Mouse (Mus musculus): ENCODE results near the gene Uba1. TPM values are rescaled to one million over a fixed set of nuclear protein-coding genes. Genes with fewer than 3 reads are reported as not detected.

Uba1 gene
- polyA plus RNA-seq (2016; fragmentation: Nextera tagmentation; extraction: Ambion mirVana) = 261 and 308 TPM in 2 replicates

- 12% methylated on average over 27 of the region's 27 CpGs for WGBS
Measured at GRCm38 (mm10) chrX:20658026-20658652, at the start of gene Uba1. Gene Uba1, plus strand, starts transcription at chrX:20658326.

DNA sequence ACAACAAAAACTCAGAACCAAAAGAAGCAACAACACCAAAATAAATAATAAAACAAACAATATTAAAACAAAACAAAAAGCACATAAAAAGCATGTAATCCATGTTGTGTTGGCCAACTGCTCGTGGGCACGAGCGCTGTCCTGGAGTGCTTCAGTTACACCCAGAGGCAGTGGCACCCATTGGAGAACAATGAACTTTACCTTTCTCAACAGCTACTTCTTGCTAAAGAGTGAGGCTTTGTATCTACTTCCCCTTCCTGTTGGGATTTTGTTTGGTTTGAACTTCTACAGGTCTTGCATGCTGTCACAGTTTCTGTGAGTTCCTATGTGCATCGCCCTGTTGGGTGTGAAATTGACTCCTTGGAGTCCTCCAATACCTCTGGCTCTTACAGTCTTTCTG lies 49.6 kb upstream of the Uba1 start:
- no peaks in the 10 kb centered on the region for H3K36me3 ChIP-seq
- DNase-seq (ENCODE audit: low spot score) = no peak
- H3K27ac ChIP-seq (replicated peaks) = no peak overlapping the region
- H3K4me3 ChIP-seq = no peak overlapping the region
- no peaks in the 10 kb centered on the region for H3K9me3 ChIP-seq (replicated peaks)
- WGBS = 86% methylated on average over 4 of the region's 4 CpGs
- no peaks in the 10 kb centered on the region for H3K27me3 ChIP-seq (ENCODE audit: low read depth, poor library complexity, severe bottlenecking)
- H3K4me1 ChIP-seq = no peaks in the 10 kb centered on the region

More at GRCm38 (mm10) chrX:20658026-20658652, at the start of gene Uba1:
- H3K9me3 ChIP-seq (replicated peaks) = no peaks in the 10 kb centered on the region; the same call in 1 of the 2 replicates
- H3K27ac ChIP-seq (replicated peaks) = peak within 1 kb of the TSS; percentile 73
- H3K4me1 ChIP-seq = peaks cover 6% of the 10 kb centered on the region
- DNase-seq (ENCODE audit: low spot score) = peak; percentile 84
- H3K27me3 ChIP-seq (ENCODE audit: low read depth, poor library complexity, severe bottlenecking) = no peaks in the 10 kb centered on the region
- no peaks in the 10 kb centered on the region for H3K36me3 ChIP-seq
- H3K4me3 ChIP-seq = peak within 1 kb of the TSS; percentile 60

GRCm38 (mm10) chrX:20616861-20617175 lies 41.3 kb upstream of the Uba1 start:
- peak overlapping the region; percentile 71 for H3K4me3 ChIP-seq
- 0 out of 2 replicates have a peak, but pooled peaks cover 3% of the 10 kb centered on the region for H3K9me3 ChIP-seq (replicated peaks)
- peak overlapping the region; percentile 95 for H3K27ac ChIP-seq (replicated peaks)
- DNase-seq (ENCODE audit: low spot score) = no peak
- no peaks in the 10 kb centered on the region for H3K27me3 ChIP-seq (ENCODE audit: low read depth, poor library complexity, severe bottlenecking)
- 14% methylated on average over 17 of the region's 17 CpGs for WGBS
- H3K4me1 ChIP-seq = peaks cover 17% of the 10 kb centered on the region
- H3K36me3 ChIP-seq = peaks cover 35% of the 10 kb centered on the region

DNA sequence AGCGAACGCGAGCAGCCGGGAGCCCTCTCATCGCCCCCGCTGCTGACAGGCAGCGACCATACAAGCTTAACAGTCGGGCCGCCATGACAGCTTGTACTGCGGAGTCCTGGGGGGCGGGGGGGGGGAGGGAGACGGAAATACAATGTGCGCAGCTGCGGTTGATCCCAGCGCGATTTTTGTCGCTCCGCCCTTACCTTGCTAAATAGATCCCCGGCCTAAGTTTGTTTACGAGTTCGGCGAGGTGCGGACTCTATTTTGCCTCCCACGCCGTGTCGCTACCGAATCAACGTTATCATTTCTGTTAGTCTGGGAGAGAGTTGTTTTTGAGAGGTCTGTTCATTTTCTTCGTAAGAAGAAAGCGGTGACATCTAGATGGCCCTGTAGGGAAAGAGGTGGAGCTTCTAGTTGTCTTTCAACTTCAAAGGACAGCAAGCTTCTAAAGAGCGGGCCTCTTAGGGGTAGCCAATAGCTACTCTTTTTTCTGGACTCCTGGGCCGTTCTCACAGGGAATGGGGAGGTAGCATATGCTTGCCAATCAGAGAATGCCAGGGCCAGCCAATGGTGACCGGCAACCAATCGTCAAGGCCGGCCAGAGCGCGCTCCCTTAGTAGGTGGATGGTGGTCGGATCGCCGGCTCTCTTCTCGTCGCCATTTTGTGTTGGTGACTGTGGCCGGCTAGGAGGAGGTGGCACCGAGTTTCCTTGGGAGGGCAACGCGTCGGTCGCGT lies 40.8 kb upstream of the Uba1 start, which contains the start of the genes Rbm10 and Ndufb11:
TSS of gene Rbm10 (plus strand) at position 328 of the 727 bp plus-strand sequence.
TSS of gene Ndufb11 (minus strand) at position 444 of the 727 bp plus-strand sequence.
- Histone ChIP-seq H3K36me3 (peaks cover 41% of the 10 kb centered on the region), H3K4me3 (peak within 1 kb of the TSS; percentile 71), H3K27me3 (ENCODE audit: low read depth, poor library complexity, severe bottlenecking) (no peaks in the 10 kb centered on the region), H3K9me3 (replicated peaks) (0 out of 2 replicates have a peak, but pooled peaks cover 3% of the 10 kb centered on the region), H3K27ac (replicated peaks) (peak within 1 kb of the TSS; percentile 95), H3K4me1 (peaks cover 17% of the 10 kb centered on the region)
- WGBS = 15% methylated on average over 47 of the region's 49 CpGs
- peak; percentile 81 for DNase-seq (ENCODE audit: low spot score)

DNA sequence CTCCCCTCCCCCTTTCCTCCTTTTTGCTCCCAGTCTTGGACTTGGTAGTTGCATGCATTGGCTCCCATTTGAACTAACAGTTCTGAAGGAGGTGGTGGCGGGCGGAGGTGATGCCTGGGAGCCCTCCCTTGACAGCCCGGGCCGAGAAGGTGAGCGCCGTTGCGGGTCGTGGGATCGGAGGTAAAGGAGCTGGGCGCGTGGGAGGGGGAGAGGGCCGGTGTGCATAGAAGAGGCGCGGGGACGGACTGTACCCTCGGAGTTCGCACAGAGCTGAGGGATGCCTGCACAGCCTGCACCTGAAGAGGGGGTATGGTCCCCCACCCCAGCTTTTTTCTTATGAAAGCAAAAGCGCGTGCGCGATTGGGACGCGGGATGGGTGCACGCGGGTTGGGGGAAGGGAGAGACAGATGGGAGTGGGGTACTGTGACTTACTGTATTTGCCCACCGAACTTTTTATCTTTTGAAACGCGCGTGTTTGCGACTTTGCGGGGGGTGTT lies 40.2 kb upstream of the Uba1 start:
- Histone ChIP-seq H3K9me3 (replicated peaks) (0 out of 2 replicates have a peak, but pooled peaks cover 3% of the 10 kb centered on the region), H3K4me3 (peak overlapping the region; percentile 71), H3K27me3 (ENCODE audit: low read depth, poor library complexity, severe bottlenecking) (no peaks in the 10 kb centered on the region), H3K4me1 (peaks cover 17% of the 10 kb centered on the region), H3K27ac (replicated peaks) (peak overlapping the region; percentile 95), H3K36me3 (peaks cover 47% of the 10 kb centered on the region)
- WGBS = 20% methylated on average over 31 of the region's 31 CpGs
- no peak for DNase-seq (ENCODE audit: low spot score)

DNA sequence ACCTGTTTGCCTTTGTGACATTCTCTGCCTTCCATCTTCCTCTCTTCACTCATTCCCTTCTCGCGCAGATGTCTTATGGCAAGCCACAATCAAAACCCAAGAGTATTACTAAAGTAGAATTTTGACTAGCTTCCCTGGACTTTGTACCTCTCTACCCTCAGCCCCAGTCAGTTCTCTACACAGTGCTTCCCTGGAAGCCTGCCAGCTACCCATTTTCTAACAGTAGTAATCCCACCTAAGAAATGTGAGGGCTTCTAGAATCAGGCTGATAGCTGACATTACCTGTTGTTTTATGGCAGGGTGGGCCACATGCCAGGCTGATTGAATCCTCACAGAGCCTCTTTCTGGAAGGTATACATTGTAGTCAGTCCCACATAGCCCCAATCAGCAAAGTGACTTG lies 20.0 kb upstream of the Uba1 start:
- Histone ChIP-seq H3K4me1 (no peaks in the 10 kb centered on the region), H3K9me3 (replicated peaks) (no peaks in the 10 kb centered on the region; the same call in 1 of the 2 replicates)
- WGBS = 96% methylated on average over 2 of the region's 2 CpGs

GRCm38 (mm10) chrX:20644780-20645179 lies 13.3 kb upstream of the Uba1 start:
- WGBS = 89% methylated on average over 5 of the region's 5 CpGs
- Histone ChIP-seq H3K4me3 (no peak overlapping the region), H3K4me1 (no peaks in the 10 kb centered on the region), H3K36me3 (peaks cover 99% of the 10 kb centered on the region), H3K9me3 (replicated peaks) (no peaks in the 10 kb centered on the region; the same call in 1 of the 2 replicates), H3K27ac (replicated peaks) (no peak overlapping the region), H3K27me3 (ENCODE audit: low read depth, poor library complexity, severe bottlenecking) (no peaks in the 10 kb centered on the region)
- DNase-seq (ENCODE audit: low spot score) = no peak

More for the DNA sequence above, 20.0 kb upstream of the Uba1 start:
- no peaks in the 10 kb centered on the region for H3K27me3 ChIP-seq (ENCODE audit: low read depth, poor library complexity, severe bottlenecking)
- H3K4me3 ChIP-seq = no peak overlapping the region
- no peak for DNase-seq (ENCODE audit: low spot score)
- peaks cover 82% of the 10 kb centered on the region for H3K36me3 ChIP-seq
- no peak overlapping the region for H3K27ac ChIP-seq (replicated peaks)

DNA sequence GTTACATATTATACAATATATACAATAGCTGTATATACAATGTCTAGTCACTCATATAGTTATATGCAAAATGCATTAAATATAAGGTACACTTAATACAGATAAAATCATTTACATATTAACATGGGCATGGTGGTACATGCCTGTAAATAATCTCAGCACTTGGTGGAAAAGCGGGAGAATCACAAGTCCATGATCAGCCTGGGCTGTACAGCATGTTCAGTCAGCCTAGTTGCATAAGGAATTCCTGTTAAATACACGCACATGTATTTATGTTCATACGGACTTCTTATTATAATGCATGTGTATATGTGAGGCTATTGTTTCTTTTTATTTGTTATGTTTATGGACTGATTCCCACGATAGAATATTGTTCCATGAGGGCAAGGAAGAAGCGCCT lies 533 bp upstream of the Uba1 start:
- H3K9me3 ChIP-seq (replicated peaks) = no peaks in the 10 kb centered on the region; the same call in 1 of the 2 replicates
- H3K4me3 ChIP-seq = peak overlapping the region; percentile 60
- WGBS = 30% methylated on average over 5 of the region's 5 CpGs
- no peak for DNase-seq (ENCODE audit: low spot score)
- H3K4me1 ChIP-seq = peaks cover 6% of the 10 kb centered on the region
- H3K36me3 ChIP-seq = no peaks in the 10 kb centered on the region
- H3K27me3 ChIP-seq (ENCODE audit: low read depth, poor library complexity, severe bottlenecking) = no peaks in the 10 kb centered on the region
- H3K27ac ChIP-seq (replicated peaks) = no peak overlapping the region

DNA sequence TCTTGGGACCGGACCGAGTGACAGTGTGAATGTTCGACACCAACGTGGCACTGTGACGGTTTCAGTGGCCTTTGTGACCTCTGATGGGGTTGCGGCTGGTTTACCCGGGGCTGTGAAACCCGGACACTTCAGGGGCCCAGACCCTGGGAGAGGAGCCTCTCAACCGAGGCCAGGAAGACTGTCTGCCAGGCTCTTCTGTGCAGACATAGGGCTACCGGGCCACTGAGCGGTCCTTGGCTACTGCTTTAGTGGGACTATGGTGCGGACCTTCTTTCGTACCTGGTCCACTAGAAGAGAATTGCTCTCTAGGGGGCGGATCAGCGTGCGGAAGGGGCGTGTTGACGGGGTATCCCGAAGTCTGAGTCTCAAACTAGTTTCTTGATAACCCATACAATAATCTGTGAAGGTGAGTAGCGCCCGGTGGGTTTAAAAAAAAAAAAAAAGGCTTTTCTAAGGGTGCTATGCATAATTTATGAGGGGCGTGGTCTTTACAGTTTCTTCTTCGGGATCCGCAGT lies 823 bp downstream of the Uba1 start:
- peaks cover 7% of the 10 kb centered on the region for H3K4me1 ChIP-seq
- 13% methylated on average over 24 of the region's 24 CpGs for WGBS

DNA sequence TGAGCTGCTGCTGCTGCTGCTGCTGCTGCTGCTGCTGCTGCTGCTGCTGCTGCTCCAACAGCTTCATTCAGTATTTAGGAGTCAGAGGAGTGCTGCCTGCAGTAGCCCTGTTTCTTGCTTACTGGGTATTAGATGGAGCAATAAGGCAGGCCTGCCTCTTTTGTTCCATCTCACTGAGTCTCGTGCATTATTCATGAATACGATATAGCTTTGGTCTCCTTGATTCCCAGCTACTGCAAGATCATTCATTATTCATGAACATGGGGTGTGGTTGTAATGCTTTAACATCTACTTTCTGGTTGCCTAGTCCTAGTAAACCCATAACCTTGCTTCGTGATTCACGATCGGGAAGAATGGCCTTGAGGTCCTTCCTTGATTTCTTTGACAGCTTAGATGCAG lies 4.2 kb downstream of the Uba1 start:
- H3K27me3 ChIP-seq (ENCODE audit: low read depth, poor library complexity, severe bottlenecking) = no peaks in the 10 kb centered on the region
- H3K4me1 ChIP-seq = peaks cover 18% of the 10 kb centered on the region
- 30% methylated on average over 5 of the region's 5 CpGs for WGBS
- no peaks in the 10 kb centered on the region; the same call in 1 of the 2 replicates for H3K9me3 ChIP-seq (replicated peaks)
- peak overlapping the region; percentile 91 for H3K27ac ChIP-seq (replicated peaks)
- peak; percentile 13 for DNase-seq (ENCODE audit: low spot score)
- H3K4me3 ChIP-seq = peak overlapping the region; percentile 69
- peaks cover 28% of the 10 kb centered on the region for H3K36me3 ChIP-seq

More for the DNA sequence above, 823 bp downstream of the Uba1 start:
- H3K9me3 ChIP-seq (replicated peaks) = no peaks in the 10 kb centered on the region; the same call in 1 of the 2 replicates
- peak overlapping the region; percentile 60 for H3K4me3 ChIP-seq
- peak; percentile 16 for DNase-seq (ENCODE audit: low spot score)
- no peaks in the 10 kb centered on the region for H3K36me3 ChIP-seq
- no peaks in the 10 kb centered on the region for H3K27me3 ChIP-seq (ENCODE audit: low read depth, poor library complexity, severe bottlenecking)
- H3K27ac ChIP-seq (replicated peaks) = peak overlapping the region; percentile 73; the same call in 1 of the 2 replicates

GRCm38 (mm10) chrX:20662716-20663443 lies 4.8 kb downstream of the Uba1 start:
- 22% methylated on average over 28 of the region's 28 CpGs for WGBS
- peak; percentile 86 for DNase-seq (ENCODE audit: low spot score)
- H3K27ac ChIP-seq (replicated peaks) = peak overlapping the region; percentile 91
- peak overlapping the region; percentile 69 for H3K4me3 ChIP-seq
- no peaks in the 10 kb centered on the region for H3K27me3 ChIP-seq (ENCODE audit: low read depth, poor library complexity, severe bottlenecking)
- peaks cover 18% of the 10 kb centered on the region for H3K4me1 ChIP-seq
- H3K36me3 ChIP-seq = peaks cover 33% of the 10 kb centered on the region
- H3K9me3 ChIP-seq (replicated peaks) = no peaks in the 10 kb centered on the region; the same call in 1 of the 2 replicates

DNA sequence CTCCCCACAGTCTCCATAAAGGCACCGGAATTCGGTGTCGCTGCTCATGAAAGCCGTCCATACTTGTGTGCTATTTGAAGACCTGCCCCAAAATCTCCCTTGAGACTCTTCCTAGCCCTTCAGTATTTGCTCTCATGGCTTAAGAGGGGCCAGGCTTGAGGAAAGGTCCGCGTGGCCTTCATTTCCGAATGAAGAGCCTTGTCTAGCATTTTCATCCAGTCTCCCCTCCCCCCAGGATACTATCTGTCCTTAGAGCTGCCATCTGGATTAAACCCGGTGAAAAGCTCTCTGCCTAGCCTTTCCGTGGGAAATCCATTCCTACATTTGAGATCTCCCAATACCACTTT lies 5.3 kb downstream of the Uba1 start:
- H3K4me1 ChIP-seq = peaks cover 18% of the 10 kb centered on the region
- peak overlapping the region; percentile 91 for H3K27ac ChIP-seq (replicated peaks)

More for the DNA sequence above, 5.3 kb downstream of the Uba1 start:
- Histone ChIP-seq H3K9me3 (replicated peaks) (no peaks in the 10 kb centered on the region; the same call in 1 of the 2 replicates), H3K36me3 (peaks cover 39% of the 10 kb centered on the region), H3K27me3 (ENCODE audit: low read depth, poor library complexity, severe bottlenecking) (no peaks in the 10 kb centered on the region), H3K4me3 (peak overlapping the region; percentile 69)
- 23% methylated on average over 9 of the region's 9 CpGs for WGBS
- DNase-seq (ENCODE audit: low spot score) = no peak

All from midbrain, embryonic 10.5 days (tissue).